Mouse (Mus musculus) gastrocnemius, adult 2 months (tissue): ENCODE measurements around the gene Pold3. TPM values are rescaled to one million over a fixed set of nuclear protein-coding genes. Genes with fewer than 3 reads are reported as not detected.

Source experiments
- DNase-seq: peaks from one replicate; pipeline ENCODE4 v3.0.0; 2022
- H3K27ac ChIP-seq: fragments of 200-600 bp; 2 replicates; pipeline ENCODE4 v1.8.1; 2022; ENCODE audit warnings: mild to moderate bottlenecking
- H3K4me3 ChIP-seq: fragments of 200-600 bp; 2 replicates; pipeline ENCODE4 v1.8.1; 2022; ENCODE audit warnings: mild to moderate bottlenecking, moderate library complexity
- CTCF ChIP-seq: fragments of 200-600 bp; IDR thresholded peaks from 2 replicates; pipeline ENCODE4 v1.8.1; 2022; ENCODE audit warnings: antibody characterized with exemption, mild to moderate bottlenecking, moderate library complexity
- intact Hi-C: fragments of 180-260 bp; cut with DNase I; formaldehyde crosslinking; loops from one replicate; pipeline ENCODE4 v1.15.1; 2025
- total RNA-seq, 2 experiments: library from RNA; stranded (reverse); gene quantifications; 2 replicates each; pipeline ENCODE4 v1.2.3; 2021

Pold3 gene
- total RNA-seq, 2 experiments from 2014 or later = 5.6 to 6.3 TPM

- Histone ChIP-seq H3K4me3 (no peak overlapping the region), H3K27ac (no peak overlapping the region)
- peak; percentile 21 for DNase-seq
- TF ChIP-seq CTCF = no peak
- intact Hi-C loops = no loop called here
Measured at GRCm38 (mm10) chr7:100042120-100042519, 79.2 kb downstream of the Pold3 start.

GRCm38 (mm10) chr7:100036495-100036894 lies 84.9 kb downstream of the Pold3 start:
- TF ChIP-seq CTCF = no peak
- intact Hi-C loops = no loop called here
- Histone ChIP-seq H3K27ac (no peak overlapping the region), H3K4me3 (no peak overlapping the region)
- no peak for DNase-seq

GRCm38 (mm10) chr7:100036050-100036449 lies 85.3 kb downstream of the Pold3 start:
- no peak for TF ChIP-seq CTCF
- no peak overlapping the region for H3K27ac ChIP-seq
- DNase-seq = no peak
- no peak overlapping the region for H3K4me3 ChIP-seq
- intact Hi-C loops = no loop called here

- DNase-seq = peak; percentile 51
- H3K4me3 ChIP-seq = no peak overlapping the region
- no peak for TF ChIP-seq CTCF
- no peak overlapping the region for H3K27ac ChIP-seq
- intact Hi-C loops = no loop called here
Measured at GRCm38 (mm10) chr7:100034815-100035463, 86.4 kb downstream of the Pold3 start.

GRCm38 (mm10) chr7:100033672-100034071 lies 87.7 kb downstream of the Pold3 start:
- intact Hi-C loops = no loop called here
- no peak for TF ChIP-seq CTCF
- Histone ChIP-seq H3K27ac (no peak overlapping the region), H3K4me3 (no peak overlapping the region)
- DNase-seq = peak; percentile 35

Other genes with a start within 250 kb of the Pold3 start
- 1 to 10 TPM; 8.1 to 10.0 TPM for gene Rnf169, start 141.1 kb downstream of the Pold3 start, total RNA-seq
- gene Chrdl2, start 115.4 kb downstream of the Pold3 start, total RNA-seq = 1 to 10 TPM; 2.0 to 3.2 TPM
- gene Lipt2, start 37.7 kb upstream of the Pold3 start, total RNA-seq = 1 to 10 TPM; 4.7 to 5.3 TPM
- under 1 TPM in 1 of 2 experiments, not detected in 1; 0.59 TPM for gene Kcne3, start 54.9 kb upstream of the Pold3 start, total RNA-seq
- 10 to 100 TPM; 16.0 to 19.3 TPM for gene Pgm2l1, start 105.8 kb upstream of the Pold3 start, total RNA-seq
- under 1 TPM in 1 of 2 experiments, not detected in 1; 0.20 TPM for gene P4ha3, start 164.0 kb upstream of the Pold3 start, total RNA-seq